Mouse (Mus musculus) adipocyte (in vitro differentiated cells): Measurements from ENCODE around the gene Cmss1.

Experiments
- DNase-seq: peaks from one replicate; pipeline ENCODE4 v3.0.0-alpha.2; 2016; ENCODE audit warnings: low spot score

The Cmss1 gene

GRCm38 (mm10) chr16:57558258-57558657 lies 48.4 kb downstream of the Cmss1 start:
- DNase-seq = no peak

DNA sequence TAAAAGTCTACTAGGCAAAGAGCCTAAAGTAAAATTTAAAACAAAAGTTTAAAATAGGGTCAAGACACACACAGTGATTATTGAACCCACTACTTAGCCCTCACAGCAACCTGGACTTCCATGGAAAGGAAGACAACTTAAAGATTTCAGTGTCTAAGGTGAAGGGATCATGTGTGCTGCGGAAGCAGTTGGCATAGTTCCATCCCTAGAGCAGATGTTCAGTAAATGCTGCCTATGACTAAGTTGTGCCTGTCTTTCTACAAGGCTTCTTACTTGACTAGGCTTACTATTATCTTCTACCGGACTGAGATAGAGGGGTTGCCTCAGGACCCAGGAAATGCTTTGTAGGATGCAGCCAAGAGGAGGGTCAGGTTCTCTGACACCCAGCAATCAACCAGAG lies 50.4 kb downstream of the Cmss1 start:
- DNase-seq = peak; percentile 45

DNA sequence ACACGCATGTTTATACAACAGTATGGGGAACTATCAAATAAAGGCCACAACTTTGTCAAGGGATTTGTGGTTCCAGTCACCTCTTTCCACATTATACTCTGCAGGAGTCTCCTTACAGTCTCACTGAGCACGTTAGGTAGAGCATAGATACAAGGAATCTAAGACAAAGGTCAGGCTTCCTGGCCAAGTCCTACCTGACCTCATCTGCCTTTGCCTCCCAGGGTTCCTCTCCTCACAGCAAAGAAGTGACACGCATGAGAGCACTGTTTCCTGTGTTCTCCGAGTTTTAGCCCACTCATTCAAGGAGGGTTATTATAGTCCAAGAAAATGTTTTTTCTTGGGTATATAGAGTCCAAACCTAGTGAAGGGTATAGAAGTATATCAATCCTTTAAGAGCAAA lies 51.0 kb downstream of the Cmss1 start:
- DNase-seq = no peak

DNA sequence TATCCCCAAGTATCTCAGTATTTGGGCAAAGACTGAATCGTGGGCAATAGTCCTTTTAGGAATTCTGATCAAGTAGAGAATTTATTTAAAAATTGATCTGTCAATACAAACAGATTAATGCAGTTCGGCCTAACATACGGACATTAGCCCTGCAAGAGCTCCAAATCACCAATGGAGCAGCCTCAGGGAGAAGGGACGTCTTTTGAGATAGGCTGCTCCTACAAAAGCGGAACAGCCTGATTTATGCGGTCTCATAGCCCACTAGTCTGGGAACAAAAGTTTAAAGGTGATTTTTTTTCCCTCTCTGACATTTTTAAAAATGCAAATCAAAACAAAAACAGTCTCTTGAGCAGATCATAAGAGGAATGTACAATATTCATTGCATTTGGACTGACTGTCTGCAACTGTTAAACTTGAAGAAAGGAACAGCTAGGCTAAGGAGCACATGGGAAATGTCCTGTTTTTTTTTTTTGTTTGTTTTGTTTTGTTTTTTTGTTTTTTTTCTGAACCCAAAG lies 51.7 kb downstream of the Cmss1 start:
- no peak for DNase-seq

- no peak for DNase-seq
Measured at GRCm38 (mm10) chr16:57553235-57553634, 53.4 kb downstream of the Cmss1 start.

- no peak for DNase-seq
Measured at GRCm38 (mm10) chr16:57552709-57553108, 54.0 kb downstream of the Cmss1 start.

DNA sequence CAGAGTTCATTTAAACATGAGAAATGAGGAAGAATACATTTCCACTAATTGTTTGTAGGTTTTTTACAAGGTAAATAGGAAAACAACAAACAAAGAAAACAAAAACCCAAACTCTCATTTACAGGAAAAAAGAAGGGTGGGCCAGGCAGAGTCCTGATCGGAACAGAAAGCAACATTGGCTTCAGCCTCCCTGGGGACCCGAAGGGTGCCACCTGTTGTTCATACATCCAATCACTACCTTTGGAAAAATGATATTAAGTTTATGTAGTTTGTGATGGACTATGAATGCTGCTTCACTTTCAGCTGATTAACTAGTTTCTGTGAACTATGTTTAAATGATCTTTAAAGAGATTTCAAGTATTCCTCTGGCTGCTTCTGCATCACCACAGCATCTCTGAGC lies 55.0 kb downstream of the Cmss1 start:
- DNase-seq = no peak

GRCm38 (mm10) chr16:57550817-57551216 lies 55.8 kb downstream of the Cmss1 start:
- DNase-seq = no peak

DNA sequence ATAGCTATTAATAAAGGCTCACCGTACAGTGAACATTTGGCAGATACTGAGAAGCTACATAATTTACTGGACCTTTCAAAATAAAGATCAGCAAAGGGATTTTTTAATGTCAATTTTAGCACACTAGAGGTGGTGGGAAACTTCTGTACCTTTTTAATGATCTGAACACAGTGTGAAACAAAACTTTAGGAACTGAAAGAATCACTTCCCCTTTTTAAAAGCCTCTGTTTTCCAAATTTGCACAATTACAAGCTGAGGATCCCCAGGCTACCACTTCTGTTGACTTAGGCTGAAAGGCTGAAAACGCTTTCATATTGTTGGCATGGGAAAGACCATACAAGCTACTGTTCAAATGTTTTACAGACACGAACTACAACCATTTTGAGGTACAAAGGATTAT lies 56.6 kb downstream of the Cmss1 start:
- DNase-seq = no peak

GRCm38 (mm10) chr16:57549061-57550037 lies 57.3 kb downstream of the Cmss1 start:
- DNase-seq = peak; percentile 65

DNA sequence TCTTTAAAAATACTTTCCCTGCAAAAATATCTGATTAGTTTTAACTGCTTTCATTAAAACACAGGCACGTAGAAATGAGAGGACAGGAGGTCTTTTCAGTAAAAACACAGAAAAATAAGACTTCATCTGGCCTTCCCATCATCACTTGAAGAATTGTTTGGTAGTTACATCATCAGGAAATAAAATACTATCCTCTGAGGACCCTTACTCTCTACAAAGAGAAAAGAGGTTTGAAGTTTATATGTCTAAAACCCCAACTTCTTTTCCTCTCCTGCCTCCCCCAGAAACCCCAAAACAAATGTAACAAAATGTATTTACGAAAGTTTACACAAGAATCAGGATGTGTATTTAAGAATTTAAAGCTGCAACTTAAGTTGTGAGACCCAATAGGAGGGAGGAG lies 58.1 kb downstream of the Cmss1 start:
- DNase-seq = no peak

DNA sequence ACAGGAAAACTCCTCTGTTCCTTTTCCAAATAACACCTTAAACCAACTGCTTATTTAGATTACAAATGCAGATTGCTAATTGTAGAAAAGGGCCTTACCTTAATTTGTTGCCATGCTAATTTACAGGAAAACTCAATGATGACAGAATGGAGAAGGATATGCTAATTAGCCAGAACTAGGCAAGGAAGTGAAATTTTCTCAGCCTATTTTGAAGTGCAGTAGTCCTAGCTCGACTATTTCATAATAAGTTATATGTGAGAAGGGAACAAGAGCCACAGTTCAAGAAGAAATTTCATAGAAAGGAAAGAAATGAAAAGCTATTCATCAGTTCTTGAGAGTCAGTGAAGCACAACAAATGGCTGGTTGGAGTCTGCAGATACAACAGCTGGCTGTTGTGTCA lies 60.3 kb downstream of the Cmss1 start:
- DNase-seq = no peak

DNA sequence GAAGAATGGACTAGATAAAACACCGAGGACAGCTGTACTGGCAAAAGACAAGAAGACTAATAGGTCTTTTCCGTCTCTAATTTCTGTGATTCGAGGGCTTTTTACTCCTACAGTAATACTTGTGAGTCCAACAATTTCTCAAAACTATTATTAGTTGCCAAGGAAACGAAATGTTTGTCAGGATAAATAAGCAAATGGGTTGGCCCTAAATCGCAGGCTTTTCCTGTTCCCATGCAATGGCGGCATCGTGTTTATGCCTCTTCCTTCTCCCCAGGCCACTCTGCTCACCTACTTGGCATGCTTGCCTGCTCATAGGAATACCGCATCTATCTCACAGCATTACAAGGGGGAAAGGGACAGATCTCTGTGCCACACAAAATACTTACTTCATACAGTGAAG lies 62.2 kb downstream of the Cmss1 start:
- peak; percentile 26 for DNase-seq

GRCm38 (mm10) chr16:57543243-57543642 lies 63.4 kb downstream of the Cmss1 start:
- DNase-seq = no peak

DNA sequence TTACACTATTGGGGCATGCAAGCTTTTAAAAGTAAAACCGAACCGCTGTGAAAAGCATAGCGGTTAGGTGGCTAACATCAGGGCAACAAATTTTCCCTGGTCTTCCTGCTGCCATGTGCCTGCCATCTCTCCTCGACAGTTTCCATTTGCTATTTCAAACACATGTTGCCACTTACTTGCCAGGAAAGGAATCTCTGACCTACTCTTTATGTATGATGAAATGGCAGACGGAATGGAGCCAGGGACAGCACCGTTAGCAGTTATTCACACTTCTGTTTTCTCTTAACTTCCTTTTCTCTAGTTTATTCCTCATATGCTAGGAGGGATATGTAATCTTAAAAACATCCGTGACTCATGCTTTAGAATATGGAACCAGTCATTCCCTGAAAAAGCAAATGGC lies 70.2 kb downstream of the Cmss1 start:
- peak; percentile 82 for DNase-seq

DNA sequence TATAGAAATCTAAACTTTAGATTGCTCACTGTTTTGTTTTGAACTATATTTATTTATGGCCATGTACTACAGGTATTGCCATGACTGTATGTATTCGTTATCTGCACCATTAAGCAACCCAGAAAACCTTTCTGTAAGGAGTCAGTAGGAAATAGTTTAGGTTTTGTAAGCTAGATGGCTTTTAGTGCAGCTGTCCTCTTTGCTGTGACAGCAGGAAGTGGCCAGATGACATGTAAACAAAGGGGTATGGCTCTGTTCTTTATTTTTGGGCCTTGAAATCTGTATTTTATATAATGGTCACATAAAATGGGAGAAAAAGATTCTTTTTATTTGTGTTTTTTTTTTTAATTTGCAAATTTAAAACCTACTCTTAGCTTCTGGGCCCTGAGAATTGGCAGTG lies 71.9 kb downstream of the Cmss1 start:
- no peak for DNase-seq

GRCm38 (mm10) chr16:57534365-57534764 lies 72.3 kb downstream of the Cmss1 start:
- DNase-seq = no peak

- DNase-seq = peak; percentile 63
Measured at GRCm38 (mm10) chr16:57532081-57532493, 74.6 kb downstream of the Cmss1 start.

- no peak for DNase-seq
Measured at GRCm38 (mm10) chr16:57530547-57530946, 76.1 kb downstream of the Cmss1 start.

DNA sequence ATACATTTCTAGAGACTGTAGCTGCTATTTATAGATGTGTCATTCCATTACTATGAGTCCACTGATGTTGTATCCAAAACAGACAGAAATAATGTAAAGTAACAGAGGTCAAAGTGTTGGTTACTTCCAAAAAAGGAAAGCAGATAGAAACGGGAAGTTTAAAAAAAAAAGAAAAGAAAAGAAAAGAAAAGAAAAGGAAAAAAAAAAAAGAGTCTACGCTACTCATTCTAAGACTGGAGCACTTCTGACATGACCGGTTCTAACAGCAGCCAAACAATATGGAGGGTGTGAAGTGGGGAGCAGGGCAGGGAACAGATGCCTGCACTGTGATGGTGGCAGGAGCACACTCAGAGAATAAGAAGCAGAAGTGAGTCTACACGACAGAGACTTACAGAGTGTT lies 78.2 kb downstream of the Cmss1 start:
- no peak for DNase-seq

GRCm38 (mm10) chr16:57526893-57527292 lies 79.8 kb downstream of the Cmss1 start:
- no peak for DNase-seq

DNA sequence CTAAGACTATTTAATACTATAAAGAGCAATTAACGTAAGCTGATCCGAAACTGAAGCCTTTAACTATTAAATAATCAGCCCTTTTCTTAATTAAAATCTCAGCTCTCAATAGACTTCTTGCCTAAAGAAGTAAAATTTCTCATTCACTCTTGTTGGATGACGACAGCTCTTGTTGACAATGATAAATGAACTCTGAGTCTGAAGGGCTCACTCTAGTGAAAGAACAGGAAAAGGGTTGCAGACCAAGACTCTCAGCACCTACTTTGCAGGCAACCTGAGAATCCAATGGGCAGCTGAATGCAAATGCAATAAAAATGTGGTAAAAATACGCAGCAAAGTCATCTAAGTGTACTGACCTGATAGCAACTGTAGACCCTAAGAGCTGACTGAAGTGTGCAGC lies 81.2 kb downstream of the Cmss1 start:
- peak; percentile 39 for DNase-seq

DNA sequence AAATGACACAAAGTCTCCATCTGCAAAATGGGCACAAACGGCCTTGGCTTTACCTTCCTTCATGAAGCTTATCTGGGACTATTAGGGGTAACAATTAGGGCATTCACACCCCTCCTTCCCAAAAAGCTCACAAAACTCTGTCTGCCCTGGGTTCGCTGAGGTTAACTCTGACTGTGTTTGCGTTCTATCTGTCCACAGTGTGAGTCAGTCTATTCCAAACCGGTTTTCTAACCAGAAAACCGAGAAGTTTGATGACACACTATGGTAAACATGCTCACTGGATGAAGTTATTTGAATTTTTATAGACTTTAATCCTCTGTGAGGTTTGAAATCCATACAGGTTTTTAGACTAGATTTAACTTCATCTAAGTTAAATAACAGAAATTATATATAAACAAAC lies 81.6 kb downstream of the Cmss1 start:
- no peak for DNase-seq

- DNase-seq = no peak
Measured at GRCm38 (mm10) chr16:57515636-57516035, 91.0 kb downstream of the Cmss1 start.
